Mouse (Mus musculus) 3134 (cell line): ENCODE measurements around the gene Kalrn.

ENCODE experiments used
- DNase-seq: peaks from one replicate; pipeline ENCODE4 v3.0.0-alpha.2; 2011; ENCODE audit warnings: low spot score; ENCODE audit not compliant: insufficient read length; ENCODE audit errors: extremely low read depth

Gene Kalrn

GRCm38 (mm10) chr16:34228661-34229060 is 344.7 kb downstream of the Kalrn start:
- DNase-seq: no peak

- no peak for DNase-seq
Observed at GRCm38 (mm10) chr16:34212160-34212559, 361.2 kb downstream of the Kalrn start.

GRCm38 (mm10) chr16:34211243-34211642 is 362.1 kb downstream of the Kalrn start:
- no peak for DNase-seq

- DNase-seq: no peak
Observed at GRCm38 (mm10) chr16:34208748-34209147, 364.6 kb downstream of the Kalrn start.

- no peak for DNase-seq
Observed at GRCm38 (mm10) chr16:34207972-34208371, 365.4 kb downstream of the Kalrn start.

GRCm38 (mm10) chr16:34204527-34205139 is 368.7 kb downstream of the Kalrn start:
- no peak for DNase-seq

GRCm38 (mm10) chr16:34199543-34199942 is 373.8 kb downstream of the Kalrn start:
- DNase-seq: no peak

GRCm38 (mm10) chr16:34192959-34193842 is 380.1 kb downstream of the Kalrn start:
- DNase-seq: peak; percentile 27

- DNase-seq: no peak
Observed at GRCm38 (mm10) chr16:34184721-34185120, 388.6 kb downstream of the Kalrn start.

- DNase-seq: no peak
Observed at GRCm38 (mm10) chr16:34183186-34183585, 390.1 kb downstream of the Kalrn start.

GRCm38 (mm10) chr16:34175625-34176024 is 397.7 kb downstream of the Kalrn start:
- no peak for DNase-seq

- DNase-seq: no peak
Observed at GRCm38 (mm10) chr16:34172572-34173181, 400.7 kb downstream of the Kalrn start.

GRCm38 (mm10) chr16:34167042-34167441 is 406.3 kb downstream of the Kalrn start:
- DNase-seq: no peak

- peak; percentile 54 for DNase-seq
Observed at GRCm38 (mm10) chr16:34163086-34163485, 410.2 kb downstream of the Kalrn start.

- no peak for DNase-seq
Observed at GRCm38 (mm10) chr16:34159576-34159975, 413.8 kb downstream of the Kalrn start.

- DNase-seq: no peak
Observed at GRCm38 (mm10) chr16:34157386-34158135, 415.8 kb downstream of the Kalrn start.

- no peak for DNase-seq
Observed at GRCm38 (mm10) chr16:34155696-34156095, 417.6 kb downstream of the Kalrn start.

- no peak for DNase-seq
Observed at GRCm38 (mm10) chr16:34154903-34155302, 418.4 kb downstream of the Kalrn start.

- DNase-seq: no peak
Observed at GRCm38 (mm10) chr16:34151528-34152071, 421.7 kb downstream of the Kalrn start.

GRCm38 (mm10) chr16:34141670-34142069 is 431.7 kb downstream of the Kalrn start:
- DNase-seq: no peak

- no peak for DNase-seq
Observed at GRCm38 (mm10) chr16:34135074-34135473, 438.3 kb downstream of the Kalrn start.
